Mouse (Mus musculus) MEL (cell line): ENCODE data around the gene Sec24c. TPM values are rescaled to one million over a fixed set of nuclear protein-coding genes. Genes with fewer than 3 reads are reported as not detected.

Source experiments
- DNase-seq: peaks from one replicate; pipeline ENCODE4 v3.0.0; 2011; ENCODE audit warnings: low read depth, low spot score
- H3K27ac ChIP-seq: 2 replicates; pipeline ENCODE4 v1.5.1; 2012; ENCODE audit warnings: low read depth, mild to moderate bottlenecking, control low read depth, low read length, moderate library complexity; ENCODE audit not compliant: control insufficient read depth
- H3K27me3 ChIP-seq, 2 experiments: fragments of 150-350 bp in 1 of 2; sonication (generic) in 1 of 2; 2 replicates each; pipeline ENCODE4 v1.6.1; 2012; ENCODE audit warnings: low read length in 2 of 2, mild to moderate bottlenecking in 2 of 2, improper control_type of control experiment in 1 of 2, moderate library complexity in 1 of 2; ENCODE audit not compliant: insufficient read depth in 2 of 2, control insufficient read depth in 1 of 2
- H3K36me3 ChIP-seq, 2 experiments: 2 replicates each; pipeline ENCODE4 v1.6.1; 2012 to 2014; ENCODE audit warnings: low read length in 2 of 2, improper control_type of control experiment in 1 of 2, inconsistent platforms in 1 of 2, mild to moderate bottlenecking in 1 of 2; ENCODE audit not compliant: insufficient read depth in 2 of 2, control insufficient read depth in 1 of 2
- H3K4me1 ChIP-seq, 2 experiments: fragments of 150-350 bp in 1 of 2; sonication (generic) in 1 of 2; 2 replicates each; pipeline ENCODE4 v1.6.1; 2012; ENCODE audit warnings: low read length in 2 of 2, improper control_type of control experiment in 1 of 2, mild to moderate bottlenecking in 1 of 2; ENCODE audit not compliant: insufficient read depth in 2 of 2, control insufficient read depth in 1 of 2
- H3K4me3 ChIP-seq, 2 experiments: fragments of 150-350 bp in 1 of 2; sonication (generic) in 1 of 2; 2 replicates each; pipeline ENCODE4 v1.5.1; 2012; ENCODE audit warnings: low read depth in 2 of 2, low read length in 2 of 2, mild to moderate bottlenecking in 2 of 2, moderate library complexity in 2 of 2, control low read depth in 1 of 2, improper control_type of control experiment in 1 of 2; ENCODE audit not compliant: control insufficient read depth in 1 of 2, insufficient read depth in 1 of 2
- H3K79me2 ChIP-seq: 2 replicates; pipeline ENCODE4 v1.6.1; 2012; ENCODE audit warnings: mild to moderate bottlenecking, low read length, moderate library complexity; ENCODE audit not compliant: control insufficient read depth, poor library complexity, insufficient read depth
- H3K9ac ChIP-seq: 2 replicates; pipeline ENCODE4 v1.6.1; 2012; ENCODE audit warnings: low read depth, mild to moderate bottlenecking, control low read depth, low read length, moderate library complexity; ENCODE audit not compliant: control insufficient read depth, poor library complexity, severe bottlenecking
- H3K9me3 ChIP-seq: fragments of 150-350 bp; sonication (generic); replicated peaks from 2 replicates; pipeline ENCODE4 v1.6.1; 2012; ENCODE audit warnings: mild to moderate bottlenecking, low read length, improper control_type of control experiment, moderate library complexity; ENCODE audit not compliant: insufficient read depth
- BHLHE40 ChIP-seq: IDR thresholded peaks from 2 replicates; pipeline ENCODE4 v1.6.1; 2012; ENCODE audit warnings: low read depth, mild to moderate bottlenecking, inconsistent platforms, low read length, improper control_type of control experiment, borderline replicate concordance
- EP300 ChIP-seq, 2 experiments: IDR thresholded peaks; 2 replicates each; pipeline ENCODE4 v1.6.1; 2011; ENCODE audit warnings: improper control_type of control experiment in 2 of 2, low read length in 2 of 2, low read depth in 1 of 2, mild to moderate bottlenecking in 1 of 2
- ETS1 ChIP-seq: IDR thresholded peaks from 2 replicates; pipeline ENCODE4 v1.6.1; 2012; ENCODE audit warnings: low read depth, mild to moderate bottlenecking, inconsistent platforms, low read length, improper control_type of control experiment, moderate library complexity
- GABPA ChIP-seq: IDR thresholded peaks from 2 replicates; pipeline ENCODE4 v1.6.1; 2012; ENCODE audit warnings: low read depth, mild to moderate bottlenecking, inconsistent platforms, low read length, improper control_type of control experiment, moderate library complexity
- GATA1 ChIP-seq: IDR thresholded peaks from 2 replicates; pipeline ENCODE4 v1.6.1; 2011; ENCODE audit warnings: low read depth, low read length, improper control_type of control experiment
- MAFK ChIP-seq: IDR thresholded peaks from 2 replicates; pipeline ENCODE4 v1.6.1; 2011; ENCODE audit warnings: low read depth, mild to moderate bottlenecking, low read length, improper control_type of control experiment, borderline replicate concordance
- POLR2AphosphoS2 ChIP-seq: IDR thresholded peaks from 2 replicates; pipeline ENCODE4 v1.6.1; 2011; ENCODE audit warnings: low read length, improper control_type of control experiment
- POLR2AphosphoS5 ChIP-seq: IDR thresholded peaks from 2 replicates; pipeline ENCODE4 v1.6.1; 2012; ENCODE audit warnings: low read depth, borderline replicate concordance, mild to moderate bottlenecking, inconsistent platforms, low read length, moderate library complexity, mixed read lengths
- RAD21 ChIP-seq: IDR thresholded peaks from 2 replicates; pipeline ENCODE4 v1.6.1; 2011; ENCODE audit warnings: mild to moderate bottlenecking, low read depth, low read length, improper control_type of control experiment
- TAL1 ChIP-seq: IDR thresholded peaks from 2 replicates; pipeline ENCODE4 v1.6.1; 2012; ENCODE audit warnings: mild to moderate bottlenecking, inconsistent platforms, low read length, moderate library complexity, mixed read lengths
- TCF12 ChIP-seq: IDR thresholded peaks from 2 replicates; pipeline ENCODE4 v1.6.1; 2014; ENCODE audit warnings: low read depth, mild to moderate bottlenecking, inconsistent platforms, low read length, improper control_type of control experiment, moderate library complexity
- UBTF ChIP-seq: IDR thresholded peaks from 2 replicates; pipeline ENCODE4 v1.6.1; 2012; ENCODE audit warnings: low read depth, mild to moderate bottlenecking, inconsistent platforms, low read length, improper control_type of control experiment, moderate library complexity, borderline replicate concordance; ENCODE audit not compliant: insufficient read depth
- USF1 ChIP-seq: IDR thresholded peaks from 2 replicates; pipeline ENCODE4 v1.6.1; 2014; ENCODE audit warnings: low read depth, mild to moderate bottlenecking, inconsistent platforms, low read length, improper control_type of control experiment, moderate library complexity
- USF2 ChIP-seq, 2 experiments: IDR thresholded peaks; 2 replicates each; pipeline ENCODE4 v1.6.1; 2011 to 2012; ENCODE audit warnings: improper control_type of control experiment in 2 of 2, low read length in 2 of 2, borderline replicate concordance in 1 of 2, inconsistent platforms in 1 of 2, low read depth in 1 of 2, mild to moderate bottlenecking in 1 of 2; ENCODE audit not compliant: insufficient read depth in 1 of 2
- ZKSCAN1 ChIP-seq: IDR thresholded peaks from 2 replicates; pipeline ENCODE4 v1.6.1; 2012; ENCODE audit warnings: low read depth, mild to moderate bottlenecking, inconsistent platforms, low read length, improper control_type of control experiment, moderate library complexity
- ZMIZ1 ChIP-seq: IDR thresholded peaks from 2 replicates; pipeline ENCODE4 v1.6.1; 2012; ENCODE audit warnings: low read depth, mild to moderate bottlenecking, inconsistent platforms, low read length, improper control_type of control experiment, moderate library complexity
- ZNF384 ChIP-seq: IDR thresholded peaks from 2 replicates; pipeline ENCODE4 v1.6.1; 2012; ENCODE audit warnings: low read depth, mild to moderate bottlenecking, inconsistent platforms, low read length, improper control_type of control experiment
- polyA plus RNA-seq, 2 experiments: library from polyadenylated mRNA; stranded (reverse) in 1 of 2; unstranded in 1 of 2; fragments of >175 nt in 1 of 2; fragments of >200 nt in 1 of 2; gene quantifications; 2 replicates each; pipeline versions ENCODE4 v1.2.1 to v1.2.4; 2012; ENCODE audit warnings: low replicate concordance in 2 of 2, low read depth in 1 of 2; ENCODE audit not compliant: insufficient read length in 2 of 2, insufficient read depth in 1 of 2, missing spikeins in 1 of 2
- total RNA-seq: library from RNA; depleted of rRNA; stranded (reverse); fragments of 300-350 nt; gene quantifications from 2 replicates; pipeline ENCODE4 v1.2.3, GENCODE M21; 2012

Sec24c gene
- total and polyA plus RNA-seq, 3 experiments = 83.9 to 263 (median 121) TPM

- TF ChIP-seq ZNF384 (no peak), POLR2AphosphoS2 (peak; percentile 32; the same call in 1 of the 2 replicates), POLR2AphosphoS5 (no peak)
- TF ChIP-seq, all 39 proteins: peak for 10
These were observed 13.1 kb upstream of the Sec24c start (continued) for GRCm38 (mm10) chr14:20660827-20661660.

DNA sequence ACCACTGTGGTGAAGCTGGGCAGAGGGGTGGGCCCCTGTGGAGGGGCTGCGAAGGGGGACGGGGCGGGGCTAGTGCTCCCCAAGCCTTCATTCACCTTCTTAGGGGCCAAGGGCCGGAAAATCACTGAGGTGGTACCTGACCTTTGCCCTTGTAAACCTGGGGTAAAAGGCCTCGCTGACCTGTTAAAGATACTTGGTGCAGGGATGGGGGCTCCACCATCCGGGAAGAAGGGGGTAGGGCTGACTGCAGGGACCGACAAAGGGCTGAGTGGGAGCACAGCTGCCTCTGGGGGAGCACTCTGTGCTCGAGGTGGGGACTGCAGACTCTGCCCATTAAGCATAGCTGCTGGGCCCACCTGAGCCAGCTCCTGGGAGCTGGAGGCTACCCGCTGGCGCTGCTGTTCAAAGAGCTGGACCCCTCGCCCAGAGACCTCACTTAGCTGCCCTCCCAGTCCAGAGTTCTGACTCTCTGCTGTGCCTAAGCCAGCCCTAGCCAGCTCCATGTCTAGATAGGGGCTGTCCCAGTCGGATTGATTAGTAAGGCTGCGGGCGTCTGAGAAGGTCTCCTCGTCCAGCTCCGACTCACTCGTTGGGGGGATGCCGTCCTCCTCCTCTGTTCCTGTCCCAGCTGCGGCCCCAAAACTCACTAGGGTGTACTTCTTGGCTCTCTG, 12.3 kb upstream of the Sec24c start:
- Histone ChIP-seq H3K27me3 (peaks cover 0 to 15% of the 10 kb centered on the region in 2 experiments; a peak in 1 of 4 replicates), H3K4me1 (peaks cover 0 to 9% of the 10 kb centered on the region in 2 experiments; a peak in 2 of 4 replicates), H3K4me3 (peak overlapping the region; percentile 75 to 79), H3K9ac (peak overlapping the region; percentile 65), H3K27ac (no peak overlapping the region), H3K9me3 (no peaks in the 10 kb centered on the region), H3K36me3 (no peaks in the 10 kb centered on the region), H3K79me2 (no peaks in the 10 kb centered on the region)
- DNase-seq = no peak
- TF ChIP-seq MAFK (no peak), TAL1 (no peak), RAD21 (no peak), ZKSCAN1 (no peak), TCF12 (no peak), ZMIZ1 (no peak), USF2 (IDR thresholded peaks at IDR 0.05; ENCODE audit: borderline replicate concordance in 1 of 2, insufficient read depth in 1 of 2, low read depth in 1 of 2, low read length in 2 of 2) (no peak), UBTF (no peak), POLR2AphosphoS5 (no peak), EP300 (IDR thresholded peaks at IDR 0.05; ENCODE audit: low read depth in 1 of 2, low read length in 2 of 2) (no peak), BHLHE40 (no peak), USF1 (no peak), GABPA (no peak), ETS1 (no peak), GATA1 (no peak)
